Mouse (Mus musculus): ENCODE measurements at regions not wholly inside any gene's neighbourhood (a gene's known extent, or its start where the extent isn't known, plus 50 kb on each side); places are given as distances from the start of the nearest gene placed in this dataset.

DNA sequence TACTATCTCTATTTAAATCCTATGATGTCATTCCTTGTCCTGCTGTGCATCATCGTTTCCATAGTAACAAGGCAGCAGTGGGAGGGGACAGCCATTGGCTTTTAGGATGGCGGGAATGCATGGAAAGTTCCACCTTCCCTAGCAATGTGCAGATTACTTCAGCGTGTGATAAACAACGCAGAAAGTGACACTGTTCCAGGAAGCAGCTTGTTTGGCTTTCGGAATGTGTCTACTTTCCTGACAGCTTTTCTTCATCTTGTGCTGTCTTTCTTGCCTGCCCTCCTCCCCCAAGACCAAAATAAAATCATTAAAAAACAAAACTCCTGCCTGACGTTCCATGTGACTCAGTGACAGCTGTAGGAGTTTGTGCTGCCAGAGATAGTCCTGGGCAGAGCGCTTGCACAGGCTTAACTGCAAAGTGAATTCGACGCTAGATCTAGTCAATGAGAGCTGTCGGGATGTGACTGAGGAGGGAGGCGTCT is 149.6 kb downstream of the Enc1 start:
- Histone ChIP-seq H3K27ac (no peak overlapping the region), H3K4me3 (ENCODE audit: inconsistent target) (no peak overlapping the region), H3K79me2 (ENCODE audit: inconsistent target) (no peaks in the 10 kb centered on the region), H3K36me3 (ENCODE audit: inconsistent target) (no peaks in the 10 kb centered on the region)
- 84% methylated on average over 11 of the region's 11 CpGs for WGBS (ENCODE audit: missing documents)

DNA sequence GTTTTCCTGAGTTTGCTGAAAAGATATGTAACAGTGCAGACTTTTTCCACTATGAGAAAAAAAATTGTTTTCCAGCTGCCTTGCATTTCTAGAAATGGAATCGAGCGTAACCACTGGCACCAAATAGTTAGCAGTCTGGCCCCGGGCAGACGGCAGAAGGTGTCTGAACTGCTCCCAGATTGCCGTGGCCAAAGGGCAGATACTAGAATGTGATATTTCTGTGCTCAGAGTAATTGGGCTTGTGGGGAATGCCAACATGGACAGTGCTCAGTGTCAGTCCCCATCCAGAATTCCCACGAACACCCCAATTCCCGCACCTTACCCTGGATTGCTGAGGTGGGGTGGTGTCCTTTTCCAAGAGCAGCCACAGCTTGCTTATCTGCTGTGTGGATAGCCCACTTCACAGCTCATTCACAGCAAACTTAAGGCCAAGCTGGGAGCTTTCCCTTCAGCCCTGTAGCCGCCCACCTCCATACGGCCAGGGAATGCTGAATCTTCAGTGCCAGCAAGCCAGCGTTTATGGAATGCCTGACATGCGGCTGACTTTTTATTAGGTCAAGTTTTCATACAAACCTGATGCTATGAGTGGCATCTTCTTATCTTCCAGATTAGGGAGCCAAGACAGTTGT is 148.1 kb downstream of the Enc1 start:
- Histone ChIP-seq H3K36me3 (ENCODE audit: inconsistent target) (no peaks in the 10 kb centered on the region), H3K27ac (no peak overlapping the region), H3K4me3 (ENCODE audit: inconsistent target) (no peak overlapping the region), H3K79me2 (ENCODE audit: inconsistent target) (no peaks in the 10 kb centered on the region)
- 95% methylated on average over 11 of the region's 11 CpGs for WGBS (ENCODE audit: missing documents)

DNA sequence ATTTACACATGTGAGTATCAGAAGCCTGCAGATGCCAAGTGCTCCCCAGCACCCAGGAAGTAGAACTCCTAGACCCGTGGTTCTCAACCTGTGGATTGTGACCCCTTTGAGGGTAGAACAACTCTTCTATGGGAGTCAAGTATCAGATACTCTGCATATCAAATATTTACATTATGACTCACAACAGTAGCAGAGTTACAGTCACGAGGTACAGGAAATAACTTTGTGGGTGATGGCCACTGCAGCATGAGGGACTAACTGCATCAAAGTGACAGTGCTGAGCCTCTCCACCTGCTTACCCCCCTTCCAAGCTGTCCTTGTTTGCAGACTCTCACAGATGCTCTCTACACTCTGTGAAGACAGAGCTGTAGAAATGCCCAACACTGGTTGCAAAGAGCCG is 145.6 kb downstream of the Enc1 start:
- no peak overlapping the region for H3K4me3 ChIP-seq (ENCODE audit: inconsistent target)
- 50% methylated on average over 3 of the region's 3 CpGs for WGBS (ENCODE audit: missing documents)
- no peak overlapping the region for H3K27ac ChIP-seq
- no peaks in the 10 kb centered on the region for H3K79me2 ChIP-seq (ENCODE audit: inconsistent target)
- H3K36me3 ChIP-seq (ENCODE audit: inconsistent target): no peaks in the 10 kb centered on the region

DNA sequence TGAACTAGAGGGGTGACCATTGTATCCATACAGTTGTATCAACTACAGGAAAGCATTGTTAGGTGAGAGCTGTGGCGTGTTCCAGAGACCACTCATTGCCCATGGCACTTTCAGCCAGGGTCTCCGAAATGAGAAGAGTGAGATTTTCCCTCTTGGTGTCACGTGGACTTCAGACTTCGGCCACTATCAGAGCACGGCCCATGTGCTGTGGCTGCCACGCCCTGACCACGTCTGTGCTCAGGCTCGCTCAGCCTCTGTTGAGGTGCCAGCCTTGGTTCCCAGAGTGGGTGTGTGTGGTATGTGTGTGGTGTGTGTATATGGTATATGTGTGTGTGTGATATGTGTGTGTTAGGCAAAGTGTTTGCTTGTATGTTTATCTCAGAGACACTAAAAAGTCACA is 144.6 kb downstream of the Enc1 start:
- no peak overlapping the region for H3K4me3 ChIP-seq (ENCODE audit: inconsistent target)
- 92% methylated on average over 4 of the region's 8 CpGs for WGBS (ENCODE audit: missing documents)
- H3K36me3 ChIP-seq (ENCODE audit: inconsistent target): no peaks in the 10 kb centered on the region
- no peak overlapping the region for H3K27ac ChIP-seq
- H3K79me2 ChIP-seq (ENCODE audit: inconsistent target): no peaks in the 10 kb centered on the region

DNA sequence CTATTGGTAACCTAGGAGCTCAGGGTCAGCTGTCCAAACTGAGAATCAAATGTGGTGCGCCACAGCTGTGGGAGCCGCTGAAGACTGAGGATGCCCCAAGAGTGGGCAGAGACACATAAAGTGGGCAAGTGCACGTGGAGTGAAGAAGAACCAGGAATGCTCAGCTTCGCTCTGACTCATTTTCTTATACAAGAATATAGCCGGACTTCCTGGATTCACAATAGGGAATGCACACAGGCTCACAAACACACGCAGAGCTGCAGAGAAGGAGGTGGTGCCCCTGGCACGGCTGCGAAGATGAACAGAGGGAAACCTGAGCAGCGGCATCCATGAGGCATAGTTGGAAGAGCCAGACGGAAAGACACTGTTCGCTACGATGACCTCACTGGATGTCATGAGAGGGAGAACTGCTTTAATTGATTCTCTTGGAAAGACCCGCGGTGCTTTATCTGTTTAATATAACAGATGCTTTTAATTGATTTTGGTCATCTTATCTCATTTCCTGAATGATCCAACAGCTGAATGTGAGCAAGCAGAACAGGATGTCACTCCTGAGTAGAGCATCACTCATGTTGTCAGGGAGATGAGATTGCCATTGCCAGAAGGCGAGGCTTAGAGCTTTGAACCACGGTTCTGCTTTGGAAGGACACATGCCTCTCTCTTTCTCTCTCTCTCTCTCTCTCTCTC is 143.3 kb downstream of the Enc1 start:
- Histone ChIP-seq H3K36me3 (ENCODE audit: inconsistent target) (no peaks in the 10 kb centered on the region), H3K4me3 (ENCODE audit: inconsistent target) (no peak overlapping the region), H3K79me2 (ENCODE audit: inconsistent target) (no peaks in the 10 kb centered on the region), H3K27ac (no peak overlapping the region)
- WGBS (ENCODE audit: missing documents): 94% methylated on average over 16 of the region's 16 CpGs

DNA sequence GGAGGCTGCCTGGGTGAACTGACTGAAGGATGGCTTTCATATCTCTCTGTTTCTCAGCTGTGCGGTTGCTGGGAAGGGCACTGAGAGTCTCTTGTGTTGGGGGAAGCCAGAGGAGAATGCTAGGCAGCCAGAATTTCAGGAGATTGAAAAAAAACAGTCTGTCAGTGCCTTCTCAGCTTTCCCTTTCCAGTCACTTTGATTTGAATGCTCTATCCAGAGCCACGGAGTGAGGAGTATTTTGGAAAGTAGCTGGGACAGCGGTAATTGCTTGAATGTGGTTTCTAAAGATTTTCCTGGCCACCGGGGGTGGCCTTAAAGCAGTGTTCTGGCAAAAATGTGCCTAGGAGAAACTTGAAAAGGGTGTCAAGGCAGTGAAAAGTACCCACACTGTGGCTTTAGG is 142.4 kb downstream of the Enc1 start:
- Histone ChIP-seq H3K79me2 (ENCODE audit: inconsistent target) (no peaks in the 10 kb centered on the region), H3K27ac (no peak overlapping the region), H3K4me3 (ENCODE audit: inconsistent target) (no peak overlapping the region), H3K36me3 (ENCODE audit: inconsistent target) (no peaks in the 10 kb centered on the region)
- WGBS (ENCODE audit: missing documents): 88% methylated on average over 4 of the region's 4 CpGs

DNA sequence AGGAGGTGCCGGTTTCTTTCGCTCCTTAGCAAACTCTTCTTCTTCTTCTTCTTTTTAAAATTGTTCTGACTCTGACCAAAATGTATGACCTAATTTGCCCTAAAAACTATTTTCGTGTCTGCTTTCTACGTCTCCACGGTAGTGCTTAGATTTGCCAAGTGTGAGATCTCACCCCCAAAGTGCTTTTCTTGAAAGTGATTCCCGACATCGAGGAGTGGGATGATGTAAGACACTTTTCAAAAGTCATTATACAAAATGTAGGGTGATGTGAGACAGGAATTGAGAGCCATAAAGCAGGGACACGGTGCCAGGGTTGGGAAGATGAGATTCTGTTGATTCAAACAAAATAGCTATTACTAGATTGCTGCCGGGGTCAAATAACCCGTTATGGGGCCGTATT is 139.5 kb downstream of the Enc1 start:
- Histone ChIP-seq H3K79me2 (ENCODE audit: inconsistent target) (no peaks in the 10 kb centered on the region), H3K36me3 (ENCODE audit: inconsistent target) (no peaks in the 10 kb centered on the region)
- WGBS (ENCODE audit: missing documents): 96% methylated on average over 11 of the region's 11 CpGs

DNA sequence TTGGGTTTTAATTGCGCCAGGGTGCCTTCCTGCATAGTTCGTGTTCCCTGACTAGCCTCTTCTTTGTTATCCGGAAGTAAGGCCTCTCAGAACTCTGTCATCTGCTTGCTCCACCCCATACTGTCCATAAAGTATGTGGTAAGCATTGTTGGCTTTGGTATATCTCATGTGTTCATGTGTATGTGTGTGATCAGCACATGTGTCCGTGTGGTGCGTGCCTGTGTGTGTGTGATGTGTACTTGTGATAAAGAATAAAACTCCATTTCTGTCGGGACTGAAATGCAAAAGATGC is 135.3 kb downstream of the Enc1 start:
- H3K4me3 ChIP-seq (ENCODE audit: inconsistent target): no peak overlapping the region
- H3K36me3 ChIP-seq (ENCODE audit: inconsistent target): no peaks in the 10 kb centered on the region
- no peaks in the 10 kb centered on the region for H3K79me2 ChIP-seq (ENCODE audit: inconsistent target)
- no peak overlapping the region for H3K27ac ChIP-seq
- WGBS (ENCODE audit: missing documents): 61% methylated on average over 6 of the region's 6 CpGs

More for the DNA sequence above, 139.5 kb downstream of the Enc1 start:
- no peak overlapping the region for H3K27ac ChIP-seq
- H3K4me3 ChIP-seq (ENCODE audit: inconsistent target): no peak overlapping the region

DNA sequence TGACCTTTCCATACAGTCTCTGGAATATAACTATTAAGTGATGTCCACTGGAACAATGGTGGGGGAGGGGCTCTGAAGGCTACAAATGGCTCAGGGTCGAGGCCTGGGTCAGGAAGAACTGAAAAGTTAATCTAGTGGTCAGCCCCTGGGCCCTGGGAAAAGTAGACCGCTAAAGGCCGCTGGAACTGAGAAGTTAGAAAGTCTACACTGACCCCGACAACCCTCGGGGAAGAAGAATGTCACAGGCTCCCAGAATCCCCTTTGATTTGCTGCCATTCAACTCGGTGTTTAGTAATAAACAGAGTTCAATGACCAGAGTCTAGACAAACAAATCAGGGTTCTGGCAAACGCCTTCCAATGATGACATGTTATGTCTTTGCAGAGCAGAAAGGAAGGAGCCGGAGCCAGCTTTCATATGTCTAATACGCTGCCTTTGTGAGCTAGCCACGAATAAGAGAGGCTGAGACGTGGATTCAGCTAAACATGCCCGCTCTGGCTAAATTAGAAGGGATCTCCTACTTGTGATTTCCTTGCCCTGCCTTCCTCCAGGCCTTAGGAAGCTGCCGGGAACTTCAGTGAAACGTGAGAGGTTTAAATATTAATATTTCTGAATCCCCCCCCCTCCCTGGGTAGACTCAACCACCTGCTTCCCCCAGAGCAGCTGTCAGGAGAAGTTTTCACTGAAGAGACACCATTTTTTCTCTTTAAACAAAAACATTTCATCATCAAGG is 134.8 kb downstream of the Enc1 start:
- Histone ChIP-seq H3K27ac (no peak overlapping the region), H3K36me3 (ENCODE audit: inconsistent target) (no peaks in the 10 kb centered on the region), H3K79me2 (ENCODE audit: inconsistent target) (no peaks in the 10 kb centered on the region), H3K4me3 (ENCODE audit: inconsistent target) (no peak overlapping the region)
- 88% methylated on average over 14 of the region's 14 CpGs for WGBS (ENCODE audit: missing documents)

DNA sequence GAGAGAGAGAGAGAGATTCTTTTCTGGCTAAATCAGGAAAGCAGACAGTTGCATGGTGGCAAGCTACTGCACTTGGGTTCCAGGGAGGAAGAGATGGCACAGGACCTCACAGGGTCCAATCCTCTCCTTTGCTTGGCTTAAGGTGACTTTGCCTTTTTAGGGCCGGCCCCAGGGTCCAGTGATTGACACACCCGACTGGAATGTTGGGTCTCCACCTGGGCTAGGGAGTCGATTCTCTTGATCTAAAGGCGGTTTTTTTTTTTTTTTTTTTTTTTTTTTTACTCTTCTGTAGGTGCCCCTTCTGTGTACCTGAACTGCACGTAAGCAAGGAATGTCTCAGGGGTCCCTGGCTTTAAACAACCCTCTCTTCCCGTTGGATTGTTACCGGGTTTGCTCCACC is 131.4 kb downstream of the Enc1 start:
- Histone ChIP-seq H3K27ac (no peak overlapping the region), H3K4me3 (ENCODE audit: inconsistent target) (no peak overlapping the region), H3K36me3 (ENCODE audit: inconsistent target) (no peaks in the 10 kb centered on the region), H3K79me2 (ENCODE audit: inconsistent target) (no peaks in the 10 kb centered on the region)
- WGBS (ENCODE audit: missing documents): 60% methylated on average over 5 of the region's 7 CpGs

DNA sequence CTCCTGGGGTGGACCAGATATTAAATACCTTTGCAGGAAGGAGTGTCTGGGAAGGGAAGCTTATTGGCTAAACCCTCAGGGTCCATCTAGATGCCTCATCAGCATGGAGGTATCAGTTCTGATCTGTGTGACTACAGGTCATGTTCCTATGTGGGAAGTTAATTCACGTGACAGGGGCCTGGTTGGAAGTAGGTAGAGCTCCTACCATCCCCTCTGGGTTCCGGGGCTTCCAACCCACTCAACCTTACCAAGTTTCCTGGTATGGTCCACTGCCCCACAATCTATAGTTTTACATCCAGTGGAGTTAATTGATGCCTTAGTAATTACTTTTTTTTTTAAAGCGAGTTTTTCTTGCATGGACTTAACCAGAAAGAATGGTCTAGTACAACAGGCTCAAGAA is 130.3 kb downstream of the Enc1 start:
- WGBS (ENCODE audit: missing documents): 93% methylated on average over 3 of the region's 3 CpGs
- Histone ChIP-seq H3K27ac (no peak overlapping the region), H3K36me3 (ENCODE audit: inconsistent target) (no peaks in the 10 kb centered on the region), H3K79me2 (ENCODE audit: inconsistent target) (no peaks in the 10 kb centered on the region), H3K4me3 (ENCODE audit: inconsistent target) (no peak overlapping the region)

DNA sequence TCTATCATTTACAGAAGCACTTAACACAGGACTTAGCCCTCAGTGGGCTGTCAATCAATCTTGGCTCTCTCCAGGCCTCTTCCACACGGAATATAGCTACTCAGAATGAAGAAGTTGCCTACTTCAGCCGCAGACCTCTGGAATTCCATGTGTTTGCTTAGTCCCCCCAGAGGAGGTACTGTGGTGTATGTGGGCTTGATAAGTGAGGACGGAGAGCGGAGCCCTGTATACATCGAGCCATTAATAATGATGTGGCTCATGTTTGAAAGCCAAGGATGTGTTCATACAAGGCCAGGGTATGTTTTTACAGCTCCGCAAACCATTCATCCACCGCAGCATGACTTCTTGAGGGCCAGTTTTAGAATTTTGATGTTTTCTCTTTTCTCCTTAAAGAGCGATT is 125.8 kb downstream of the Enc1 start:
- WGBS (ENCODE audit: missing documents): 96% methylated on average over 6 of the region's 8 CpGs
- Histone ChIP-seq H3K36me3 (ENCODE audit: inconsistent target) (no peaks in the 10 kb centered on the region), H3K79me2 (ENCODE audit: inconsistent target) (no peaks in the 10 kb centered on the region), H3K27ac (no peak overlapping the region), H3K4me3 (ENCODE audit: inconsistent target) (no peak overlapping the region)

DNA sequence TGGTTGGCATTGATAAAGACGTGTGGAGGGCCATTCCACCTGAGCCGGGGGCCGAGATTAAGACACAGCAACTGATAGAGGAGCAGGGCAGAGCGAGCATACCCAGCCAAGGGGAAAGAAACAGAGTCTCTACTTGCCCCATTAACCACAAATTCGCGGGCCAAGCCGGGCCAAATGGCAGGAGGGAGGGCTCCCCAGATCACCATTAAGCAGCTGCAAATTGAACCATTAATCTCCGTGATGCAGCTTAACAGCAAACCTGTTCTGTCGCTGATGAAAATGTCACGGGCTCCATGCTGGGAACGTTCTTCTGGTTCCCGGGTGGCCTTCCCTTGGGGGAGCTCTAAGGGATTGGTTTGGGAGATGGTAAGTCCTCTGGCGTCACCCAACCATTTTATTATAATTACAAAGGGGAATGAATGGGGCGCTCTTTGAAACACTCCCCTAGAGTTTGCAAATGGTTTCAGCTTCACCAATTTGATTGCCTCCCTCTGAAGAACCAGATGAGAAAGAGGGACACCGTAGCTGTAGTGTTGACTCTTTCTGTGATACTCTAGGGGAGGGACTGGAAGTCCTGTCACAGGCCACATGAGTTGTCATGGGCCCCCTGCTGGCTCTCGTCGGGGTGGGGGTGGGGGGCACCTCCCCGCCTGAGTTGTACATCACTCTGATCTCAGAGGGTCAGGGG is 124.8 kb downstream of the Enc1 start:
- H3K27ac ChIP-seq: no peak overlapping the region
- no peaks in the 10 kb centered on the region for H3K36me3 ChIP-seq (ENCODE audit: inconsistent target)
- WGBS (ENCODE audit: missing documents): 60% methylated on average over 18 of the region's 18 CpGs
- H3K79me2 ChIP-seq (ENCODE audit: inconsistent target): no peaks in the 10 kb centered on the region
- no peak overlapping the region for H3K4me3 ChIP-seq (ENCODE audit: inconsistent target)

DNA sequence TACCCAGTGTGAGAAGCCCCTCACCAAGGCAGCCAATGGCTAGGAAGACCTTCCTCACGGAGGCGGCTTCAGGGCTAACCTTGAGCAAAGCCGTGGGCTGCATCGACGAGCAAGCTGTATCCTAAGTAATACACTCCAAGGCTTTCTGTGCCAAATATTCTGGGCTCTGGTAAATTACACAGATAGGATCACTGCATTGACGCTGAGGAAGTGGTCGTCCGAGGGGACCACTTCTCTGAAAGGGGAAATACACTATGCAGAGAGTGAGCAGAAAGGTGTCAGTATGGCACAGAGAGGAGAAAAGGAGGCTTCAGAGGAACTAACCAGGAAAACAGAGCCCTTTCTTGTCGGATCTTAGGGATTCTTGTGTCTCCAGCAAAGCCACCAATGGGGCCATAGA is 124.1 kb downstream of the Enc1 start:
- Histone ChIP-seq H3K36me3 (ENCODE audit: inconsistent target) (no peaks in the 10 kb centered on the region), H3K27ac (no peak overlapping the region), H3K4me3 (ENCODE audit: inconsistent target) (no peak overlapping the region), H3K79me2 (ENCODE audit: inconsistent target) (no peaks in the 10 kb centered on the region)
- WGBS (ENCODE audit: missing documents): 54% methylated on average over 9 of the region's 9 CpGs

DNA sequence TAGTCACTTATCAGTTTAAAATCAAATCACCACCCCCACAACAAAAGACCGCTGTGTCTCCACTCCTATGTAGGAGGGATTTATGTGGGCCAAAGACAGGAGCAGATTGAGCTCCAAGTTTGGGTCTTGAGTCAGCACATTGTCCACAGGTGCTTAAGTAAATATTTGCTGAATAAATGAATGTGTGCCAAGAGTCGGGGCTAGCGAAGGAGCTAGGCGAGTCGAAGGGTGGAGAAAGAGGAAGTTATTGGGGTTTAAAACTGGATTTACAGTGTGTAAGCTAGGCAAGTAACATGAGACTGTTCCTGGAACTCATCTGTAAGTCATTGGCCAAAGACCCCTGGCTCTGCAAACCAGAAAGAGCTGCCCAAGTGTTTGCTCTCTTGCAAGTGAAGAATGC is 122.9 kb downstream of the Enc1 start:
- WGBS (ENCODE audit: missing documents): 24% methylated on average over 5 of the region's 5 CpGs
- Histone ChIP-seq H3K27ac (no peak overlapping the region), H3K4me3 (ENCODE audit: inconsistent target) (no peak overlapping the region), H3K79me2 (ENCODE audit: inconsistent target) (no peaks in the 10 kb centered on the region), H3K36me3 (ENCODE audit: inconsistent target) (no peaks in the 10 kb centered on the region)
